Mouse (Mus musculus): ENCODE data around the gene Traf4. TPM values are rescaled to one million over a fixed set of nuclear protein-coding genes. Genes with fewer than 3 reads are reported as not detected.

Traf4 gene
- polyA plus RNA-seq, 1 experiment from 2014 or later: 79.2 TPM

- H3K9me3 ChIP-seq (replicated peaks; ENCODE audit: control insufficient read depth, low read length): no peaks in the 10 kb centered on the region
- H3K27ac ChIP-seq (ENCODE audit: low read depth, low read length): no peak overlapping the region
- DNase-seq (ENCODE audit: low spot score) (no peak), ATAC-seq (no peak)
- WGBS: 59% methylated on average over 6 of the region's 6 CpGs
- H3K9ac ChIP-seq (ENCODE audit: low read length): no peak overlapping the region
- H3K4me3 ChIP-seq (ENCODE audit: low read depth, low read length): no peak overlapping the region
- no peaks in the 10 kb centered on the region for H3K27me3 ChIP-seq (replicated peaks; ENCODE audit: control insufficient read depth, insufficient read depth, low read length)
- peaks cover 17% of the 10 kb centered on the region for H3K4me1 ChIP-seq (ENCODE audit: control insufficient read depth, insufficient read depth, low read length)
- no peak overlapping the region for H3K4me2 ChIP-seq (ENCODE audit: low read length)
- H3K36me3 ChIP-seq (ENCODE audit: control insufficient read depth, insufficient read depth, low read length): peaks cover 86% of the 10 kb centered on the region
Observed at GRCm38 (mm10) chr11:78156156-78156699, 9.2 kb downstream of the Traf4 start.

DNA sequence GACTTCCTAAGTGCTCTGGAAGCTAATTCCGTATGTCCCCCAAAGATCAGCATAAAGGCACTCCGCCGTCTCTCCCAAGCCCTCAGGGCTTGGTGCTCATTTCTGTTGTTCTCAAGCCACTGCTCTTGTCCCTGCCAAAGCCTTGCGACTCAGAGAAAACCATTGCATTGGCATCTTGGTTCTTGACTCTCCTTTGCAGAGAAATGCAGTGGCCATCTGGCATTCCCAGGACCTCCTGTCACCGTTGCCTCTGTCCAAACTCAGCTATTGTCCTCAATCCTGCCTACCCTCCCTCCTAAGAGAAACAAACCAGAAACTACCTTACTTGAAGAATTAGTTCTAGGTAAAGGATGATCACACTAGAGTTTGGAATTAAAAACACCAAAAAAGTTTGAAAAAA is 9.7 kb downstream of the Traf4 start:
- H3K27ac ChIP-seq (ENCODE audit: low read depth, low read length): no peak overlapping the region
- no peak overlapping the region for H3K4me3 ChIP-seq (ENCODE audit: low read depth, low read length)
- WGBS: 77% methylated on average over 5 of the region's 5 CpGs
- H3K36me3 ChIP-seq (ENCODE audit: control insufficient read depth, insufficient read depth, low read length): peaks cover 86% of the 10 kb centered on the region
- H3K27me3 ChIP-seq (replicated peaks; ENCODE audit: control insufficient read depth, insufficient read depth, low read length): no peaks in the 10 kb centered on the region
- H3K9ac ChIP-seq (ENCODE audit: low read length): no peak overlapping the region
- DNase-seq (ENCODE audit: low spot score) (no peak), ATAC-seq (no peak)
- H3K4me2 ChIP-seq (ENCODE audit: low read length): no peak overlapping the region
- no peaks in the 10 kb centered on the region for H3K9me3 ChIP-seq (replicated peaks; ENCODE audit: control insufficient read depth, low read length)
- peaks cover 17% of the 10 kb centered on the region for H3K4me1 ChIP-seq (ENCODE audit: control insufficient read depth, insufficient read depth, low read length)

- peak overlapping the region; percentile 76 for H3K27ac ChIP-seq (ENCODE audit: low read depth, low read length)
- H3K4me2 ChIP-seq (ENCODE audit: low read length): no peak overlapping the region
- no peak overlapping the region for H3K4me3 ChIP-seq (ENCODE audit: low read depth, low read length)
- DNase-seq (ENCODE audit: low spot score) (no peak), ATAC-seq (no peak)
- H3K9me3 ChIP-seq (replicated peaks; ENCODE audit: control insufficient read depth, low read length): no peaks in the 10 kb centered on the region
- H3K9ac ChIP-seq (ENCODE audit: low read length): peak overlapping the region; percentile 17; the same call in 1 of the 2 replicates
- no peaks in the 10 kb centered on the region for H3K27me3 ChIP-seq (replicated peaks; ENCODE audit: control insufficient read depth, insufficient read depth, low read length)
- H3K4me1 ChIP-seq (ENCODE audit: control insufficient read depth, insufficient read depth, low read length): peaks cover 17% of the 10 kb centered on the region
- WGBS: 83% methylated on average over 13 of the region's 13 CpGs
- peaks cover 84% of the 10 kb centered on the region for H3K36me3 ChIP-seq (ENCODE audit: control insufficient read depth, insufficient read depth, low read length)
Observed at GRCm38 (mm10) chr11:78153778-78154177, 11.6 kb downstream of the Traf4 start.

- H3K4me2 ChIP-seq (ENCODE audit: low read length): 0 out of 2 replicates have a peak overlapping the region, but pooled peaks have one; percentile 8
- no peaks in the 10 kb centered on the region for H3K27me3 ChIP-seq (replicated peaks; ENCODE audit: control insufficient read depth, insufficient read depth, low read length)
- H3K4me1 ChIP-seq (ENCODE audit: control insufficient read depth, insufficient read depth, low read length): peaks cover 17% of the 10 kb centered on the region
- peak overlapping the region; percentile 76 for H3K27ac ChIP-seq (ENCODE audit: low read depth, low read length)
- DNase-seq (ENCODE audit: low spot score) (peak; percentile 92), ATAC-seq (peak; percentile 88)
- H3K4me3 ChIP-seq (ENCODE audit: low read depth, low read length): no peak overlapping the region
- 36% methylated on average over 9 of the region's 9 CpGs for WGBS
- H3K9me3 ChIP-seq (replicated peaks; ENCODE audit: control insufficient read depth, low read length): no peaks in the 10 kb centered on the region
- peaks cover 82% of the 10 kb centered on the region for H3K36me3 ChIP-seq (ENCODE audit: control insufficient read depth, insufficient read depth, low read length)
- 0 out of 2 replicates have a peak overlapping the region, but pooled peaks have one; percentile 32 for H3K9ac ChIP-seq (ENCODE audit: low read length)
Observed at GRCm38 (mm10) chr11:78152299-78153231, 12.8 kb downstream of the Traf4 start.

GRCm38 (mm10) chr11:78151161-78151560 is 14.2 kb downstream of the Traf4 start:
- 24% methylated on average over 1 of the region's 1 CpGs for WGBS
- H3K36me3 ChIP-seq (ENCODE audit: control insufficient read depth, insufficient read depth, low read length): peaks cover 81% of the 10 kb centered on the region
- no peak overlapping the region for H3K27ac ChIP-seq (ENCODE audit: low read depth, low read length)
- ATAC-seq (no peak), DNase-seq (ENCODE audit: low spot score) (peak; percentile 37)
- H3K4me1 ChIP-seq (ENCODE audit: control insufficient read depth, insufficient read depth, low read length): peaks cover 17% of the 10 kb centered on the region
- no peak overlapping the region for H3K4me3 ChIP-seq (ENCODE audit: low read depth, low read length)
- no peak overlapping the region for H3K4me2 ChIP-seq (ENCODE audit: low read length)
- no peaks in the 10 kb centered on the region for H3K9me3 ChIP-seq (replicated peaks; ENCODE audit: control insufficient read depth, low read length)
- no peak overlapping the region for H3K9ac ChIP-seq (ENCODE audit: low read length)
- no peaks in the 10 kb centered on the region for H3K27me3 ChIP-seq (replicated peaks; ENCODE audit: control insufficient read depth, insufficient read depth, low read length)

DNA sequence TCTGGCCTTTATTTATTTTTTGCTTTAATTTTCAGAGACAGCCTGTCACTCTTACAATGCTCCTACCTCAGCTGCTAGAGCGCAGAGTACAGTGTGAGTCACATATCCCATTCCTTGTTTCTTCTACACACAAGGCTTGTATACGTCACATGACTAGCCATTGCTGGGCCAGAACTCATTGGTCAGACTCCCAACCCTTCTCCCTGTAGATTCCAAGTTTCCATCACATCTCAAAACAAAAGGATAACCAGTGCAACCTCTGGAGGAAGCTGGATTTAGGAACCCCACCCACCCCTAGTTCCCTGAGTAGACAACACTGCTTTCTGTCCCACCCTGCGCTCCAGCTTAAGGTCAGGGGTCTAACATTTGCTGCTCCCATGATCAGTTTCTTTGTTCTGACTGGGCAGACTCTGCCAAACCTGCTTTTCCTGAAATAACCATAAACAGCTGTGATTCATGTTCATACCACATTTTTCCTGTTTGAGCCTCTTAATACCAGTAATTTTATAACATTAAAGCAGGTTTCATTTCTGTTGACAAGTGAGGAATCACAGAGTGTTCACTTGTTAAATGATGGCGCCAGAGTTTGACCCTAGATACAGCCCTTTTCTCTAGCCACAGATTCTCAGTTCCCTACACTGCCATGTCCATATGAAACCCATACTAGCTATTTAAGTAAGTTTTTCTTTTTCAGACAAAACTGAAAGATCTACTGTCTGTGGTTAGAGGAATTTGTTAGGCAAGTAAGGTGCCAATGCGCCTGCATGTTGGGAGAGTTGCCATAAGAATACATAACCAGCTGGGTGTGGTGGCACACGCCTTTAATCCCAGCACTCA is 18.5 kb downstream of the Traf4 start:
- DNase-seq (ENCODE audit: low spot score): no peak
- Histone ChIP-seq H3K4me2 (ENCODE audit: low read length) (no peak overlapping the region), H3K4me3 (ENCODE audit: low read depth, low read length) (no peak overlapping the region), H3K27ac (ENCODE audit: low read depth, low read length) (no peak overlapping the region), H3K4me1 (ENCODE audit: control insufficient read depth, insufficient read depth, low read length) (peaks cover under 1% of the 10 kb centered on the region), H3K9ac (ENCODE audit: low read length) (no peak overlapping the region), H3K36me3 (ENCODE audit: control insufficient read depth, insufficient read depth, low read length) (peaks cover 79% of the 10 kb centered on the region), H3K27me3 (replicated peaks; ENCODE audit: control insufficient read depth, insufficient read depth, low read length) (no peaks in the 10 kb centered on the region), H3K9me3 (replicated peaks; ENCODE audit: control insufficient read depth, low read length) (no peaks in the 10 kb centered on the region)
- ATAC-seq: no peak
- 93% methylated on average over 6 of the region's 6 CpGs for WGBS

GRCm38 (mm10) chr11:78146168-78146567 is 19.2 kb downstream of the Traf4 start:
- DNase-seq (ENCODE audit: low spot score): no peak
- Histone ChIP-seq H3K36me3 (ENCODE audit: control insufficient read depth, insufficient read depth, low read length) (peaks cover 76% of the 10 kb centered on the region), H3K4me3 (ENCODE audit: low read depth, low read length) (no peak overlapping the region), H3K4me2 (ENCODE audit: low read length) (no peak overlapping the region), H3K9ac (ENCODE audit: low read length) (no peak overlapping the region), H3K27me3 (replicated peaks; ENCODE audit: control insufficient read depth, insufficient read depth, low read length) (no peaks in the 10 kb centered on the region), H3K27ac (ENCODE audit: low read depth, low read length) (no peak overlapping the region), H3K9me3 (replicated peaks; ENCODE audit: control insufficient read depth, low read length) (no peaks in the 10 kb centered on the region), H3K4me1 (ENCODE audit: control insufficient read depth, insufficient read depth, low read length) (no peaks in the 10 kb centered on the region)
- 91% methylated on average over 5 of the region's 5 CpGs for WGBS
- no peak for ATAC-seq

DNA sequence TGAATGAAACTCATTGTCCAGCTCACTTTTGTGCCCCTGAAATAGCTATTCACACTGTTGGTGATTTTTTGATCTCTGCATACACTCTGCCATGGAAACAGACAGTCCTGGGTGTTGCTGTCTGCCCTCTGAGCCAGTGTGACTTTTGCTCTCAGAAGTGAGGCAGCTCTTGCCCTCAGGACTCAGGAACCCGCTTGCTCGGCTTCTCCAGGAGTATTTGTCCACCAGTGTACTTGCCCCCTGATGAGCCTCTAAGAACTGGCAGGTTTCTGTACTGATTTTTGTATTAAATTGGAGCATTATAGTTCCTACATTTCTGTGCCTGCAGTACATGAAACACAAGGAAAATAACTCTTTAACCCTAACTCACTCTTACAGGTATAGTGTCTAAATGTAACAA is 21.9 kb downstream of the Traf4 start:
- H3K4me3 ChIP-seq (ENCODE audit: low read depth, low read length): no peak overlapping the region
- no peaks in the 10 kb centered on the region for H3K27me3 ChIP-seq (replicated peaks; ENCODE audit: control insufficient read depth, insufficient read depth, low read length)
- WGBS: 86% methylated on average over 2 of the region's 2 CpGs
- DNase-seq (ENCODE audit: low spot score) (no peak), ATAC-seq (no peak)
- peaks cover 52% of the 10 kb centered on the region for H3K36me3 ChIP-seq (ENCODE audit: control insufficient read depth, insufficient read depth, low read length)
- H3K4me2 ChIP-seq (ENCODE audit: low read length): no peak overlapping the region
- H3K27ac ChIP-seq (ENCODE audit: low read depth, low read length): no peak overlapping the region
- no peaks in the 10 kb centered on the region for H3K4me1 ChIP-seq (ENCODE audit: control insufficient read depth, insufficient read depth, low read length)
- no peaks in the 10 kb centered on the region for H3K9me3 ChIP-seq (replicated peaks; ENCODE audit: control insufficient read depth, low read length)
- no peak overlapping the region for H3K9ac ChIP-seq (ENCODE audit: low read length)
